ENCODE assay signal across 16 mouse cellular contexts in the genomic region with DNA sequence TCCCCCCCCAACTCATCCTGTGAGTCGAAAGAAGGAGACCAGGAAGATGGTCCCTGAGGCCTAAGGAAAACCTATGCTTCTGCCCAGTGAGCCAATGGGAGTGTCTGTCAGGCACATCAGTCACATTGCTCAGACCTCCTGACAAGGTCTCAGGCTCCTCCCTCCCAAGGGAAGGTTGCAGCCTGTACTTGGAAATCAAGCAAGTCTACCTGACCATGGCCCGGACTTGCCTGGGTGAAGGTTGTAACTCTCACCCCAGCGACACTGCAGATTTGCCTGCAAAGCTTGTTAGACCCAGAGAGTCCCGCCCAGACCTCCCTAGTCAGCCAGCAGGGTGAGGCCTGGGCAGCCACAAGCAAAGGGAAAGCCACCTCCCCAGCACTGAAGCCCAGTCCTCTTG. TPM values are rescaled to one million over a fixed set of nuclear protein-coding genes. Genes with fewer than 3 reads are reported as not detected.
"Had no signal": no experiment of that assay in that cellular context is flagged by ENCODE, and none has a peak within 500 bp of the region (broad histone marks: within the 10 kb centered on the region; RNA-seq: fewer than 3 reads in every experiment).

No protein-coding gene starts in this region.

- DNase-seq: kidney, adult 2 months; kidney, postnatal 25 days; lung, adult 2 months; lung, postnatal 4 days; midbrain, embryonic 14.5 days; thymus, adult 18-20 months; thymus, postnatal 14 days had no signal

- H3K27ac ChIP-seq: kidney, embryonic 15.5 days; limb, embryonic 10.5 days; liver, embryonic 15.5 days; midbrain, embryonic 10.5 days; neural tube, embryonic 15.5 days had no signal

- ATAC-seq: inflammation-experienced regulatory T-cells, adult 6 months; lung, postnatal 0 days had no signal

- H3K9ac ChIP-seq: kidney, embryonic 15.5 days; liver, embryonic 15.5 days; neural tube, embryonic 15.5 days had no signal

- H3K27me3 ChIP-seq: kidney, embryonic 15.5 days; liver, embryonic 15.5 days; neural tube, embryonic 15.5 days had no signal

- H3K4me2 ChIP-seq: kidney, embryonic 15.5 days; liver, embryonic 11.5 days; liver, embryonic 15.5 days; neural tube, embryonic 15.5 days had no signal

- H3K4me1 ChIP-seq: kidney, embryonic 15.5 days; liver, embryonic 15.5 days; midbrain, embryonic 10.5 days had no signal

- H3K9me3 ChIP-seq: kidney, embryonic 15.5 days; limb, embryonic 10.5 days; liver, embryonic 15.5 days; midbrain, embryonic 10.5 days; neural tube, embryonic 15.5 days had no signal

- H3K36me3 ChIP-seq: kidney, embryonic 15.5 days; limb, embryonic 10.5 days; liver, embryonic 15.5 days; midbrain, embryonic 10.5 days; neural tube, embryonic 15.5 days had no signal

- H3K4me3 ChIP-seq: kidney, embryonic 15.5 days; limb, embryonic 10.5 days; liver, embryonic 15.5 days; midbrain, embryonic 10.5 days; myocyte; neural tube, embryonic 15.5 days had no signal

RNA-seq across cellular contexts. Expression of gene 2010300C02Rik, which starts 17.6 kb away (rescaled TPM):
- polyA plus RNA-seq: myocyte had no signal
